Mouse (Mus musculus): Measurements from ENCODE around the gene Tlnrd1. TPM values are rescaled to one million over a fixed set of nuclear protein-coding genes. Genes with fewer than 3 reads are reported as not detected.

The Tlnrd1 gene
- total and polyA plus RNA-seq, 3 experiments = 7.5 to 18.0 TPM; not detected in 1

DNA sequence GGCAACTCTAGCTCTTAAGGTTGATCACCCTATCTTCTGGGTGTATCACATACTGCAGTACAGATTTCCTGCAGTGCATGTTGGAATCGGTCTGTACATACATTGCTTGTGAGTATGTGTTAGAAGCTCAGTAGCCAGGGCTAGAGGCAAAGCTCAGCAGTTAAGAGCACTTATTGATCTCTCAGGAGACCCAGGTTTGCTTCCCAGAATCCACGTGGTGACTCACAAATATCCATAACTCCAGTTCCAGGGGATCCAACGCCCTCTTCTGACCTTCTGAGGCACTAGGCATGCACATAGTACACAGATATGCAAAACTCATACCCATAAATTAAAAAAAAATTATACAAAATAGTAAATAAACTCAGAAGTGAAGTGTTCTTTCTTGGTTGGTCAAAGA is 7.0 kb downstream of the Tlnrd1 start:
- peaks cover 7% of the 10 kb centered on the region for H3K79me2 ChIP-seq (ENCODE audit: control insufficient read depth, insufficient read depth, low read length, poor library complexity)
- H3K9me3 ChIP-seq (replicated peaks; ENCODE audit: insufficient read depth, low read length) = no peaks in the 10 kb centered on the region
- H3K4me3 ChIP-seq (ENCODE audit: control insufficient read depth in 1 of 2, insufficient read depth in 1 of 2, low read depth in 2 of 2, low read length in 2 of 2) = no peak overlapping the region
- DNase-seq (ENCODE audit: low read depth, low spot score) = no peak
- H3K9ac ChIP-seq (ENCODE audit: control insufficient read depth, low read depth, low read length, poor library complexity, severe bottlenecking) = no peak overlapping the region
- H3K27ac ChIP-seq (ENCODE audit: control insufficient read depth, low read depth, low read length) = no peak overlapping the region
- no peaks in the 10 kb centered on the region for H3K27me3 ChIP-seq (ENCODE audit: control insufficient read depth in 1 of 2, insufficient read depth in 2 of 2, low read length in 2 of 2)
- peaks cover 0 to 19% of the 10 kb centered on the region in 2 experiments; a peak in 2 of 4 replicates for H3K36me3 ChIP-seq (ENCODE audit: control insufficient read depth in 1 of 2, insufficient read depth in 2 of 2, low read length in 2 of 2)
- TF ChIP-seq ETS1 (IDR thresholded peaks at IDR 0.05; ENCODE audit: low read depth, low read length) (no peak), MAX (IDR thresholded peaks at IDR 0.05; ENCODE audit: low read length) (no peak), MYB (IDR thresholded peaks at IDR 0.05; ENCODE audit: low read depth, low read length) (no peak), ZMIZ1 (IDR thresholded peaks at IDR 0.05; ENCODE audit: low read depth, low read length) (no peak), RCOR1 (IDR thresholded peaks at IDR 0.05; ENCODE audit: low read depth, low read length) (no peak), SIN3A (IDR thresholded peaks at IDR 0.05; ENCODE audit: low read length) (no peak), MAFK (IDR thresholded peaks at IDR 0.05; ENCODE audit: borderline replicate concordance, low read depth, low read length) (no peak), RAD21 (IDR thresholded peaks at IDR 0.05; ENCODE audit: low read depth, low read length) (no peak), MXI1 (IDR thresholded peaks at IDR 0.05; ENCODE audit: low read depth, low read length) (no peak), HCFC1 (IDR thresholded peaks at IDR 0.05; ENCODE audit: low read depth, low read length) (no peak), KAT2A (conservative IDR thresholded peaks at IDR 0.05; ENCODE audit: low read depth, low read length) (no peak)
- peaks cover 0 to 4% of the 10 kb centered on the region in 2 experiments; a peak in 2 of 4 replicates for H3K4me1 ChIP-seq (ENCODE audit: control insufficient read depth in 1 of 2, insufficient read depth in 2 of 2, low read length in 2 of 2)

DNA sequence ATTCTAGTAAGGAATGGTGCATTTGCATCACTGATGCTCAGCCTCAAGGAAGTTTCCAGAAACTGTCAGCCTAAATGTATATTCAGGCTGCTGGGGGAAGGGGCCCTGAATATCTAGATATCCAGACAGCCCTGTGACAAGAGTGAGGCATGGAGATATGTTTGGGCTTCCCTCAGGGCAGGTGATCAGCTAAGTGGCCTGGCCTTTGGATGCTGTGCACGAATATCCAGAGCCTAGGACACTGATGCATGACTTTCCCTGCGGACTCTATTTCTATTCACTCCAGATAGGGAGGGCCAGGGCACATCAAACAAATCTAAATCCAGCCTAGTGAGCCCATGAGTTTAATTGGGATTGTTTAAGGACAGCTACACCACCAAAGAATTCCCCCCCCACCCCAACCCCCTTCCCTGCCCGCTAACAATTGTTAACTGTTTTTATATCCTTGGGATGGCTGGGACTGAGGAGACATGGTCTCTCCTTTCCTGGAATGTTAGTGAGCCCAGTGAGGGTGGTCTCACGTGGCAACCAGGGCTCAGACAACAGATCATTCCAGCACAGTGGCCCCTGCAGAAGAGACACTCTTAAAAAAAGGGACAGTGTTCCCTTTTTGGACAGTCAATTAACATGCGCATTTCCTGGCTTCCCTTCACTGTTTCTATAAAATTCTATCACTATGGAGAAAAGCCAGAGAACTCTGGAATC is 14.1 kb downstream of the Tlnrd1 start:
- H3K9me3 ChIP-seq (replicated peaks; ENCODE audit: insufficient read depth, low read length) = no peaks in the 10 kb centered on the region
- no peaks in the 10 kb centered on the region for H3K36me3 ChIP-seq (ENCODE audit: control insufficient read depth in 1 of 2, insufficient read depth in 2 of 2, low read length in 2 of 2)
- no peak for DNase-seq (ENCODE audit: low read depth, low spot score)
- H3K27ac ChIP-seq (ENCODE audit: control insufficient read depth, low read depth, low read length) = no peak overlapping the region
- no peaks in the 10 kb centered on the region for H3K79me2 ChIP-seq (ENCODE audit: control insufficient read depth, insufficient read depth, low read length, poor library complexity)
- peaks cover 0 to 3% of the 10 kb centered on the region in 2 experiments; a peak in 3 of 4 replicates for H3K27me3 ChIP-seq (ENCODE audit: control insufficient read depth in 1 of 2, insufficient read depth in 2 of 2, low read length in 2 of 2)
- no peak for TF ChIP-seq MAX (IDR thresholded peaks at IDR 0.05; ENCODE audit: low read length)
- no peak for TF ChIP-seq HCFC1 (IDR thresholded peaks at IDR 0.05; ENCODE audit: low read depth, low read length)
- TF ChIP-seq E2F4 (IDR thresholded peaks at IDR 0.05; ENCODE audit: borderline replicate concordance, low read depth, low read length) = no peak
- no peak for TF ChIP-seq MXI1 (IDR thresholded peaks at IDR 0.05; ENCODE audit: low read depth, low read length)
- TF ChIP-seq ETS1 (IDR thresholded peaks at IDR 0.05; ENCODE audit: low read depth, low read length) = no peak
- no peak for TF ChIP-seq USF1 (IDR thresholded peaks at IDR 0.05; ENCODE audit: low read depth, low read length)
- TF ChIP-seq ZNF384 (IDR thresholded peaks at IDR 0.05; ENCODE audit: low read depth, low read length) = no peak
- TF ChIP-seq POLR2AphosphoS2 (IDR thresholded peaks at IDR 0.05; ENCODE audit: low read length) = no peak
- TF ChIP-seq POLR2AphosphoS5 (IDR thresholded peaks at IDR 0.05; ENCODE audit: borderline replicate concordance, low read depth, low read length) = no peak
- no peak for TF ChIP-seq POLR2A (IDR thresholded peaks at IDR 0.05; ENCODE audit: control insufficient read depth in 1 of 2, insufficient read depth in 1 of 2, low read depth in 1 of 2, low read length in 2 of 2, poor library complexity in 1 of 2)
- TF ChIP-seq ZC3H11A (IDR thresholded peaks at IDR 0.05; ENCODE audit: low read depth, low read length) = no peak
- H3K9ac ChIP-seq (ENCODE audit: control insufficient read depth, low read depth, low read length, poor library complexity, severe bottlenecking) = no peak overlapping the region
- H3K4me3 ChIP-seq (ENCODE audit: control insufficient read depth in 1 of 2, insufficient read depth in 1 of 2, low read depth in 2 of 2, low read length in 2 of 2) = no peak overlapping the region
- H3K4me1 ChIP-seq (ENCODE audit: control insufficient read depth in 1 of 2, insufficient read depth in 2 of 2, low read length in 2 of 2) = no peaks in the 10 kb centered on the region

Measured in MEL (cell line).